Mouse (Mus musculus): ENCODE results near the gene Syce1. TPM values are rescaled to one million over a fixed set of nuclear protein-coding genes. Genes with fewer than 3 reads are reported as not detected.
"Not testable (repeated sequence)": the region's sequence is repeated elsewhere in the genome, so short reads cannot be mapped to it uniquely, and the experiment has no call there.

Syce1 gene
- polyA plus RNA-seq, 1 experiment, result 1.0 TPM

DNA sequence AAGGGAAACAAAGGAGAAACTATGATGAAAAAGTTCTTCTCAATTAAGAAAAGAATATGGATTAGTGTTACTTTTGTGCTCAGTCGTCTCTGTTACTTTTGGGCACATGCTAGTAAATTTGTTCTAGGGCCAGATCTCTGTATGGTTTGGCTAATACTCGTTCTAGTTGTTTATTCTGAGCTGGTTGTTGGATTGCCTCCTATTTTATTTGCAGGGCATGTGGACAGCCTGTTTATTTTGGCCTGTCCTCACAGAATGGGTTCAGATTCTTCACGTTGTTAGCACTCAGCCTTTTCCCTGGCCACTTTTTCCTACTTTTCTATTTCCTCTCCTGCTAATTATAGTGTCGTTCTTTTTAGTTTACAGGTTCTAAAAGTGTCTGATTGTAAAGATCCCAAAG, 5.9 kb upstream of the Syce1 start:
- no peak for TF ChIP-seq POLR2A (IDR thresholded peaks at IDR 0.05; ENCODE audit: extremely low read depth, insufficient read depth, low read length)
- no peak for TF ChIP-seq CTCF (IDR thresholded peaks at IDR 0.05; ENCODE audit: extremely low read depth, insufficient read depth, low read length)
- Histone ChIP-seq H3K27ac (ENCODE audit: insufficient read depth, low read length) (no peak overlapping the region), H3K4me3 (ENCODE audit: insufficient read depth, low read length) (no peak overlapping the region), H3K4me1 (ENCODE audit: control insufficient read depth, insufficient read depth, low read length) (no peaks in the 10 kb centered on the region)

DNA sequence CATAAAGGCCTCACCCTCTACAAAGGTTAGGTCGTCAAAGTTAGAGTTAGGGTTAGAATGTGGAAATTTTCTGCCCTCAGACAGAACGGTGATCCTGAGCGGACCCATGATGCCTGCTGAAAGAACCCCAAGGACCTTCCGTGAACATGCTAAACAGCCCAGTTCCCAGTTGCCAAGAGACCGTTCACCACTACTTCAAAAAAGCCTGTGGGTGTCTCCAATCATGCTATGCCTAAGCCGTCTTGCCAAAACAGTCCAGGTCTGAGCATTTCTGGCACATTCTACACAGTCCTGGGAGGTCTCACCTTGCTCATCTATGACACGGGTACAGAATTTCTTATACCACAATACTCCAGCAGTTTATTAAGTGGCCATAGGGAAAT, 392 bp upstream of the Syce1 start:
- Histone ChIP-seq H3K4me1 (ENCODE audit: control insufficient read depth, insufficient read depth, low read length) (no peaks in the 10 kb centered on the region), H3K27ac (ENCODE audit: insufficient read depth, low read length) (no peak overlapping the region), H3K4me3 (ENCODE audit: insufficient read depth, low read length) (no peak overlapping the region)
- no peak for TF ChIP-seq CTCF (IDR thresholded peaks at IDR 0.05; ENCODE audit: extremely low read depth, insufficient read depth, low read length)
- TF ChIP-seq POLR2A (IDR thresholded peaks at IDR 0.05; ENCODE audit: extremely low read depth, insufficient read depth, low read length), result no peak

DNA sequence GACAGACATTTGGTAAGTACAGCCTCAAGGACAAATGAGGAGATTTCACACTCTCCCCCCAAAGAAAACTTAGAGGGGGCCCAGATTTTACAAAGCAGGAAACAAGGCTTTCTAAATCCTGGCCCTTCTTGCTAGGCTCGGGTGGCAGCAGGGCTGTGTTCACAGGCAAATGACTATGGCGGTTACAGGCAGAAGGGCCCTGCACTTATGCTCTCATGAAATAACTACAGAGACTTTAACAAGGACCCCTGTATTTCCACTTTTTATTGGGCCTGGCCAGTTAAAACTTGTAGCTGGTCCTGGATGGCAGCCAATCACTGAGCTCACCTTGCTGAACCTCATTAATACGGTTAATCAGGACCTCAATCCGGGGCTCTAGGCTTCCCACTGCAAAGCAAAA, 7.1 kb downstream of the Syce1 start:
- Histone ChIP-seq H3K4me1 (ENCODE audit: control insufficient read depth, insufficient read depth, low read length) (no peaks in the 10 kb centered on the region), H3K27ac (ENCODE audit: insufficient read depth, low read length) (no peak overlapping the region), H3K4me3 (ENCODE audit: insufficient read depth, low read length) (no peak overlapping the region)
- no peak for TF ChIP-seq CTCF (IDR thresholded peaks at IDR 0.05; ENCODE audit: extremely low read depth, insufficient read depth, low read length)
- TF ChIP-seq POLR2A (IDR thresholded peaks at IDR 0.05; ENCODE audit: extremely low read depth, insufficient read depth, low read length), result no peak

DNA sequence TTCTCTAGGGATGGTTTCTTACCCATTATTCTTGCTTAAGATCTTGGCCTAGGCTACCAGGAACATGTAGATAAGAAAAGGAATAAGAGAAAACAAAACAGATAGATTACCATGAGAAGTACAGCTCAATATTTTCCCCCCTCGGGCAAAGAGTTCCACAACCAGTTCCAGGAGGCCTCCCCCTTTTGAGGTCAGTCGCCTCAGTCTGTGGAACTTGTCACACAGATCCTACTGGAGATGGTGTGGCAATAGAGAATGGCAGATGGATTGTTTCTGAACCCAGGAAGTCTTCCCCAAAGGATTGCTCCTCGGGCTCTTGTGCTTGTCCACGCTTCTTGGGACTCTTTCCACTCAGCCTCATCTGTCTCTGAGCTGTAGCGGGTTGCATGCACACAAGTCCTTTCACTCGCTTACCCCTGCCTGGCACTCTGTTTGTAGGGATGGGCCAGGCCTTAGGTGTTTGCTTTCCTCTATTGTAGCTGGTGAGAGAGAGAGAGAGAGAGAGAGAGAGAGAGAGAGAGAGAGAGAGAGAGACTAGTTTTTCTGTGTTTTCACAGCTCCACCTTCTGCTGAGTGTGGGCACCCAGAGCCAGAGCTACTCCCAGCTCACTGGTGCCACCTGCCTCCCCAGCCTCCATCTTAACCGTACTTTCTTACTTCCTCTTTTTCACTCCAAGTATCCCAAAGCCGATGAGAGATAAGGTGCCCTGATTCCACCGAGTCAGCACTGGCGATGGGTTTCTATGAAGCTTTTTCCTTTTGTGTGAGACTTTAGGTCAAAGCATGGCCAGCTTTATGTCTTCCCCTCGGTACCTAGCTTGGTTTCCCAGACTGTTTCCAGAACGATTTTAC, 21.5 kb downstream of the Syce1 start:
- TF ChIP-seq CTCF (IDR thresholded peaks at IDR 0.05; ENCODE audit: extremely low read depth, insufficient read depth, low read length), result no peak
- TF ChIP-seq POLR2A (IDR thresholded peaks at IDR 0.05; ENCODE audit: extremely low read depth, insufficient read depth, low read length), result no peak

DNA sequence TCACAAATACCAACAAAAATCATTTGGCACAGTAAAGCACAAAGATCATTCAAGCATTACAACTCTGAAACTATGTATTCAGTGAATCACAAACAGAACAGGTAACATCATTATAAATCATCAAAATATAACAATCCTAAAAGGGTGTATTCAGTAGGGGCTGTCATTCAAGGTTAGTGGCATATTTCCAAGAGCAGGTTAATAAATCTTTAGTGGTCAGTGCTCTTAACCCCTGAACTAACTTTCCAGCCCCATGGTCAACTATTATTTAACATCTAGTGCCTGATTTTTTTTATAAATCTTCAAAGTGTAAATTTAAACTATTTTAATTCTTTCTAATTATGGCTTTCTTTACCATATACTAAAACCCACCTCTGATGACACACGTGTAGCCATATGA, 22.3 kb downstream of the Syce1 start:
- H3K4me3 ChIP-seq (ENCODE audit: insufficient read depth, low read length); H3K4me1 ChIP-seq (ENCODE audit: control insufficient read depth, insufficient read depth, low read length); H3K27ac ChIP-seq (ENCODE audit: insufficient read depth, low read length): not testable (repeated sequence)

More for the DNA sequence above, 21.5 kb downstream of the Syce1 start:
- Histone ChIP-seq H3K4me1 (ENCODE audit: control insufficient read depth, insufficient read depth, low read length) (no peaks in the 10 kb centered on the region), H3K4me3 (ENCODE audit: insufficient read depth, low read length) (no peak overlapping the region), H3K27ac (ENCODE audit: insufficient read depth, low read length) (no peak overlapping the region)

DNA sequence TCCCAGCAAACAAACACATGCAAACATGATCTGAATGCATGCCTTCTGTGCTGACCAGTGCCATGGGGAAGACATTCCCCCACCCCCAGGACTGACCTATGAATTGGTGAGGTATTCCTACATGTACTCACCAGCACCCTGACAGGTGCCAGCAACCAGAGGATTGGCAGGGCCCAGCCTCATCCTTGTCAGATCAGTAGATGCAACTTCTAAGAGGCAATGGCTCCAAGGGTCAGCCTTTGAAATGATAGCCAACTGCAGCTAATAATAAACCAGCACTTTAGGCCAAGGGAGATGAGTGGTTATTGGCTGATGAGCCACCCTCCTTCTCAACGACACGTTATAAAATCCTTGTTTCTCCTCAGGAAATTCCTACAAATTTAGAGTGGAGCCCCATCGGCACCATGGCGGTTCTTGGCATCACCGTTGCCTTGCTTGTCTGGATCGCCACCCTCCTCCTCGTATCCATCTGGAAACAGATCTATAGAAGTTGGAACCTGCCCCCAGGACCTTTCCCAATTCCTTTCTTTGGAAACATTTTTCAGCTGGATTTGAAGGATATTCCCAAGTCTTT, 24.1 kb downstream of the Syce1 start, which contains the start of gene Cyp2e1:
TSS of gene Cyp2e1 (plus strand) at position 293 of the 574 bp plus-strand sequence.
- no peaks in the 10 kb centered on the region for H3K4me1 ChIP-seq (ENCODE audit: control insufficient read depth, insufficient read depth, low read length)
- H3K27ac ChIP-seq (ENCODE audit: insufficient read depth, low read length), result no peak within 1 kb of the TSS
- H3K4me3 ChIP-seq (ENCODE audit: insufficient read depth, low read length), result no peak within 1 kb of the TSS
- no peak for TF ChIP-seq CTCF (IDR thresholded peaks at IDR 0.05; ENCODE audit: extremely low read depth, insufficient read depth, low read length)
- TF ChIP-seq POLR2A (IDR thresholded peaks at IDR 0.05; ENCODE audit: extremely low read depth, insufficient read depth, low read length), result no peak

DNA sequence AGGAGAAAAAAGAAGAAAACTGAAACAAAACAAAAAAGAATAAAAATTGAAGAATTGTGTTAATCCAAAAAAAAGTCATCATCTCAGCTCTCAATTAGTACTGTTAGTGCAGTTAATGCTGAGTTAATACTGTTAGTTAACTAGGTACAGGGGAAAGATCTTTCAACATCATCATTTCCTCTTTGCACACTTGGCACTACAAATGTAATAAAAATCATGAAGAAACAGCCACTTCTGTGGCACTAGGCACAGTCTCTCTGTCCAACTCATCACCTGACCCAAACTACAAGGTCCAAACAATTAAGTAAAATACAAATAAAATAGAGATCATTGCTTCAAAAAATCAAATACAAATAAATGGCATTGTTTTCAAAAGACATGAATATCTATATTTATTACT, 27.0 kb downstream of the Syce1 start:
- Histone ChIP-seq H3K4me1 (ENCODE audit: control insufficient read depth, insufficient read depth, low read length) (no peaks in the 10 kb centered on the region), H3K27ac (ENCODE audit: insufficient read depth, low read length) (no peak overlapping the region), H3K4me3 (ENCODE audit: insufficient read depth, low read length) (no peak overlapping the region)
- TF ChIP-seq CTCF (IDR thresholded peaks at IDR 0.05; ENCODE audit: extremely low read depth, insufficient read depth, low read length) (no peak), POLR2A (IDR thresholded peaks at IDR 0.05; ENCODE audit: extremely low read depth, insufficient read depth, low read length) (no peak)

DNA sequence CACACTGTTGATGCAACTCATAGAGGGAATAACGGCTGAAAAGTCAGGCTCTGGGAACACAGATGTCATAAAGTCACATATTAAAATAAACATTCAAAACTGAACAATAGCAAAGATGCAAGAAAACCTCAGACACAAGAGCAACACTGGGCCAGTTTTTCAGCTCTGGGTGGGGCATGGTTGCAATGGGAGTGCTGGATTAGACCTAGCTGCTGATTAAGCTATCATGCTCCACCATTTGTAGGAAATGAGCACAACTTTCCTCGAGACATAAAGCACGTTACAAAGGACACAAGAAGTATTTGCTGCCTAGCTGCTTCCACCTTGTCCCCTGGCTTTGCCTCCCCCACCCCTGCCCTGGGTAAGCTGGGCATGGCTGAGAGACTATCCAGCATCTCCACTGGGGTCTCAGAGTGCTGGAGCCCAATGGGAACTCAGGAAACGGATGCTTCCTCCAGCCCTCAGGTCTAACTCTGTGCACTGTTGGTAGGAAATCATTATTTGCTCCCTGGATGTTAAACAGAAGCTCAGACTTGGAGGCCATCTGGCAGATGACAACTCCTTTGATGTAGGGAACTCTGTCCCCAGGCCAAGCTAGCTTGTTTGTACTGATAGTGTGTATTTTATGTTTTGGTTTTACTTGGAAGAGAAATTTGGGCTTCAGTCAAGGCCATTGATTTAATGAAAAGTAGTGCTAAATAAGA, 31.3 kb downstream of the Syce1 start:
- Histone ChIP-seq H3K27ac (ENCODE audit: insufficient read depth, low read length) (no peak overlapping the region), H3K4me1 (ENCODE audit: control insufficient read depth, insufficient read depth, low read length) (no peaks in the 10 kb centered on the region), H3K4me3 (ENCODE audit: insufficient read depth, low read length) (no peak overlapping the region)
- TF ChIP-seq POLR2A (IDR thresholded peaks at IDR 0.05; ENCODE audit: extremely low read depth, insufficient read depth, low read length) (no peak), CTCF (IDR thresholded peaks at IDR 0.05; ENCODE audit: extremely low read depth, insufficient read depth, low read length) (no peak)

DNA sequence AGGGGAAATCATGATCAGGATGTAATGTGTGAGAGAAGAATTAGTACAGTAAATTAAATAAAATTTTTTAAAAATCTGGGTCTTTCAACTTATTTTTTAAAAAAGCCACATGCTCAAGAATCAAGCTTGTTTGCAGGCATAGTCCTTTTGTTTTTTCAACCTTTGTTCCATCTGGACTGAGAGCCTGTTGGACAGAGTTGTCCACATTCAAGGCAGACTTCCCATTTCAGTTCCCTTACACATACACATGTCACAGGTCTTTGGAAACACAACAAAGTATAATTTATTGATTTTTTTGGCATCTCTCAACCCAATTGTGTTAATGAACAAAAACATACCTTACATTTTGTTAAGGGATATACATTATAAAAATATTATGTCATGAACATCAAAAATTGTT, 33.1 kb downstream of the Syce1 start:
- TF ChIP-seq CTCF (IDR thresholded peaks at IDR 0.05; ENCODE audit: extremely low read depth, insufficient read depth, low read length) (no peak), POLR2A (IDR thresholded peaks at IDR 0.05; ENCODE audit: extremely low read depth, insufficient read depth, low read length) (no peak)
- Histone ChIP-seq H3K27ac (ENCODE audit: insufficient read depth, low read length) (no peak overlapping the region), H3K4me1 (ENCODE audit: control insufficient read depth, insufficient read depth, low read length) (no peaks in the 10 kb centered on the region), H3K4me3 (ENCODE audit: insufficient read depth, low read length) (no peak overlapping the region)

DNA sequence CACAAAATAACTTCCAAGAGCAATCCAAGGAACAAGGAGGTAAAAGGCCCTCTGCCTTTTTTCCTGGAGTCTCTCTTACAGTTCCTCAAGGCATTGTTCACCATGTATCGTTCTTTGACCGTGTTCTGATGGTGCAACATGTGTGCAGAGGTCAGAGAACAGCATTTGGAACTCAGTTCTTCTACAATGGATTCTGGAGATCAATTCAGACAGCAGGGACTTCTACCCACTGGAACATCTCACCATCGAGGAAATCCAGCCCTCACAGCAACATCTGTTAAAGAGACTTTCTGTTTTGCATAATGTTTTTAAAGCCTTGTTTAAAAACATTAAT, 38.9 kb downstream of the Syce1 start:
- Histone ChIP-seq H3K27ac (ENCODE audit: insufficient read depth, low read length) (no peak overlapping the region), H3K4me3 (ENCODE audit: insufficient read depth, low read length) (no peak overlapping the region), H3K4me1 (ENCODE audit: control insufficient read depth, insufficient read depth, low read length) (no peaks in the 10 kb centered on the region)
- TF ChIP-seq POLR2A (IDR thresholded peaks at IDR 0.05; ENCODE audit: extremely low read depth, insufficient read depth, low read length), result no peak
- no peak for TF ChIP-seq CTCF (IDR thresholded peaks at IDR 0.05; ENCODE audit: extremely low read depth, insufficient read depth, low read length)

All from cortical plate, adult 2 months (tissue).